Mouse (Mus musculus) stomach, embryonic 15.5 days (tissue): ENCODE data around the gene Epha2. TPM values are rescaled to one million over a fixed set of nuclear protein-coding genes. Genes with fewer than 3 reads are reported as not detected.
A peak's percentile ranks its signal among the peaks of the same experiment; 100 is the strongest.

Experiments
- ATAC-seq: fragments of 200-750 bp; cut with Nextera tagmentation; 2 replicates; pipeline ENCODE4 v1.8.0; 2017; ENCODE audit warnings: low read depth, moderate number of reproducible peaks, moderate TSS enrichment; ENCODE audit not compliant: insufficient read depth, low FRiP score
- H3K27ac ChIP-seq: fragments of 300-500 bp; sonication (generic); 2 replicates; pipeline ENCODE4 v1.5.1; 2015; ENCODE audit warnings: mild to moderate bottlenecking, inconsistent platforms
- H3K27me3 ChIP-seq: fragments of 300-500 bp; sonication (generic); replicated peaks from 2 replicates; pipeline ENCODE4 v1.6.1; 2015; ENCODE audit warnings: inconsistent platforms
- H3K36me3 ChIP-seq: fragments of 300-500 bp; sonication (generic); 2 replicates; pipeline ENCODE4 v1.6.1; 2015; ENCODE audit warnings: inconsistent platforms
- H3K4me1 ChIP-seq: fragments of 300-500 bp; sonication (generic); 2 replicates; pipeline ENCODE4 v1.6.1; 2015; ENCODE audit warnings: inconsistent platforms
- H3K4me2 ChIP-seq: fragments of 300-500 bp; sonication (generic); 2 replicates; pipeline ENCODE4 v1.6.1; 2015; ENCODE audit warnings: mild to moderate bottlenecking, inconsistent platforms
- H3K4me3 ChIP-seq: fragments of 300-500 bp; sonication (generic); replicated peaks from 2 replicates; pipeline ENCODE4 v1.5.1; 2015; ENCODE audit warnings: inconsistent platforms
- H3K9ac ChIP-seq: fragments of 300-500 bp; sonication (generic); 2 replicates; pipeline ENCODE4 v1.6.1; 2015; ENCODE audit warnings: inconsistent platforms
- H3K9me3 ChIP-seq: fragments of 300-500 bp; sonication (generic); 2 replicates; pipeline ENCODE4 v1.6.1; 2016; ENCODE audit warnings: inconsistent platforms
- WGBS: fragments of 180-500 bp; shearing (Covaris S2); methylation state at CpG from one replicate; pipeline ENCODE4 v1.1.7; 2015; 5-methylcytosine and 5-hydroxymethylcytosine counted together
- polyA plus RNA-seq: library from polyadenylated mRNA; unstranded; fragments of >200 nt; fragmentation: Nextera tagmentation; extraction: Ambion mirVana; gene quantifications from 2 replicates; pipeline ENCODE4 v1.2.1, GENCODE M21; 2015

Gene Epha2
- 5.9 and 7.3 TPM in 2 replicates for polyA plus RNA-seq

DNA sequence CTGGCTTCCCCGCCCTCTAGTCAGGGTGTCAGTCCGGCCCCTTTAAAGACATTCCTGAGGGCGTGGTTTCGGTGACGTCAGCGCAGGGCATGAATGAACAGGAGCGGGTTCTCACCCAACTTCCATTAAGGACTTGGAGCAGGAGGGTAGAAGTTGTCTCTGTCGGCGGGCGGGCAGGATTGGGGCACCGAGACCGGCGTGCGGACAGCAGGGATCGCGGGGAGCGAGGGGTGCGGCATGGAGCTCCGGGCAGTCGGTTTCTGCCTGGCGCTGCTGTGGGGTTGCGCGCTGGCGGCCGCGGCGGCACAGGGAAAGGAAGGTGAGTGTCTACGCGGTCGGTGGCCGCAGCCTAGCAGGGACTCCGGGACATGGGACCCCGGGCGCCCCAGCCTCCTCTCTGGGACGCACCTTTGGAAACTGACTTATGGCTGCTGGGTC is at the start of gene Epha2:
TSS of gene Epha2 (plus strand) at position 125 of the 438 bp plus-strand sequence.
- WGBS, result under 1% methylated on average over 35 of the region's 35 CpGs
- Histone ChIP-seq H3K4me3 (peak within 1 kb of the TSS; percentile 69), H3K4me1 (peaks cover 28% of the 10 kb centered on the region)

DNA sequence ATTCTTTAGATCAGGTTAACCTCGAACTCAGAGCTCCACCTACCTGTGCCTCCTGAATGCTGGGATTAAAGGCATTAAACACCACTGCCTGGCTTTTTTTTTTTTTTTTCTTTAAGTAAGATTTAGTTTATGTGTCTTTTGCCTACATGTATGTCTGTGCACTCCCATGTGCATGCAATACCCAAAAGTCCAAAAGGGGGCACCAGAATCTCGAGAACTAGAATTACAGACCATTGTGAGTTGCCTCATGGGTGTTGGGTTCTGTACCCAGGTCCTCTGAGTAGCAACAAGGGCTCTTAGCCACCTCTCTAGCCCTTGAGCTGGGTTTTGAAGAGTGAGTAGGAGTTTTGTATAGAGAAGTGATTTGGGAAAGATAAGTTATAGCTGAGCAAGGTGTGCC is 48.4 kb upstream of the Epha2 start:
- no peak overlapping the region for H3K27ac ChIP-seq
- peaks cover 8% of the 10 kb centered on the region; the same call in 1 of the 2 replicates for H3K27me3 ChIP-seq
- H3K4me2 ChIP-seq, result no peak overlapping the region
- no peak for ATAC-seq
- no peaks in the 10 kb centered on the region for H3K9me3 ChIP-seq
- 67% methylated on average over 2 of the region's 2 CpGs for WGBS
- 0 out of 2 replicates have a peak, but pooled peaks cover 12% of the 10 kb centered on the region for H3K36me3 ChIP-seq
- no peak overlapping the region for H3K4me3 ChIP-seq
- no peak overlapping the region for H3K9ac ChIP-seq
- H3K4me1 ChIP-seq, result peaks cover 31% of the 10 kb centered on the region

More for the DNA sequence above, at the start of gene Epha2:
- ATAC-seq, result peak; percentile 57
- Histone ChIP-seq H3K27me3 (0 out of 2 replicates have a peak, but pooled peaks cover 8% of the 10 kb centered on the region), H3K9me3 (no peaks in the 10 kb centered on the region), H3K36me3 (no peaks in the 10 kb centered on the region), H3K4me2 (peak within 1 kb of the TSS; percentile 93), H3K9ac (peak within 1 kb of the TSS; percentile 60), H3K27ac (peak within 1 kb of the TSS; percentile 78)

DNA sequence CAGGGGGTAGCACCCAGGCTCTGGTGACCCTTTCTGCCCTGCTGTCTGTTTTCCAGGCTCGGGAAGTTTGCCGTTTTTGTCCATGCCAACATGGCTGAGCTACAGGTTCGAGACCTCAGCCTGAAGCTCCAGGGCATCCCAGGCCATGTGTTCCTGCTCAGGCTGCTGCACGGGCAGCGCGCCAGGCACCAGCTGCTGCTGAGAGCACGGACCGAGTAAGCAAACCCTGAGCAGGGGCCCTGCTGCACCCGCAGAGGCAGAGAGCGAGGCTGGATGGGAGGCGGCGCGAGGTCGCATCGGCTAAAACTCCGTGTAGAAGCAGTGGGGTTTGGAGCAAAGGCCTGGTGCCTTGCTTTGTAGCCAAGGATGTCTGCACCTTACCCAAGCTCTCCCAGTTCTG is 46.8 kb upstream of the Epha2 start:
- H3K36me3 ChIP-seq, result 0 out of 2 replicates have a peak, but pooled peaks cover 12% of the 10 kb centered on the region
- H3K4me3 ChIP-seq, result no peak overlapping the region
- H3K9me3 ChIP-seq, result no peaks in the 10 kb centered on the region
- 0 out of 2 replicates have a peak overlapping the region, but pooled peaks have one; percentile 13 for H3K4me2 ChIP-seq
- no peaks in the 10 kb centered on the region for H3K27me3 ChIP-seq
- WGBS, result 59% methylated on average over 16 of the region's 16 CpGs
- no peak overlapping the region for H3K9ac ChIP-seq
- H3K4me1 ChIP-seq, result peaks cover 20% of the 10 kb centered on the region
- ATAC-seq, result no peak
- peak overlapping the region; percentile 67 for H3K27ac ChIP-seq

DNA sequence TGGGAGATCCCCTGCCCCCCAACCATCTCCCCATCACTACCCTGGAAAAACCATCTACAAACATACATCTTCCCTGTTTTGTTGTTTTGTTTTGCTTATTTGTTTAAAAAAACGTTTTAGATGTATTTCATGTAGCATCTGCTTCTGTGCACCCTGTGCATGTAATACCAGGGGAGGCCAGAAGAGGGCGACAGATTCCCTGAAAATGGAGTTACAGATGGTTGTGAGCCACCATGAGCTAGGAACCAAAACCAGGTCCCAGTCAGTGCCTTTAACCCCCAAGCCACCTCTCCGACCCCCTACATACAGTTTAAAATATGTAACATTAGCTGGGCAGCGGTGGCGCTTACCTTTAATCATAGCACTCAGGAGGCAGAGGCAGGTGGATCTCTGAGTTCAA is 43.6 kb upstream of the Epha2 start:
- Histone ChIP-seq H3K27me3 (no peaks in the 10 kb centered on the region), H3K9me3 (no peaks in the 10 kb centered on the region), H3K27ac (no peak overlapping the region), H3K9ac (no peak overlapping the region), H3K4me3 (no peak overlapping the region), H3K4me2 (no peak overlapping the region), H3K4me1 (peaks cover 26% of the 10 kb centered on the region), H3K36me3 (0 out of 2 replicates have a peak, but pooled peaks cover 5% of the 10 kb centered on the region)
- WGBS, result 70% methylated on average over 5 of the region's 5 CpGs
- ATAC-seq, result no peak

GRCm38 (mm10) chr4:141259413-141259812 is 41.6 kb upstream of the Epha2 start:
- no peak overlapping the region for H3K9ac ChIP-seq
- H3K36me3 ChIP-seq, result 0 out of 2 replicates have a peak, but pooled peaks cover 5% of the 10 kb centered on the region
- H3K4me1 ChIP-seq, result peaks cover 16% of the 10 kb centered on the region
- H3K27me3 ChIP-seq, result no peaks in the 10 kb centered on the region
- WGBS, result 73% methylated on average over 12 of the region's 12 CpGs
- peak overlapping the region; percentile 43; the same call in 1 of the 2 replicates for H3K4me2 ChIP-seq
- H3K4me3 ChIP-seq, result no peak overlapping the region
- H3K9me3 ChIP-seq, result no peaks in the 10 kb centered on the region
- H3K27ac ChIP-seq, result peak overlapping the region; percentile 45; the same call in 1 of the 2 replicates
- no peak for ATAC-seq

GRCm38 (mm10) chr4:141260007-141260723 is 40.9 kb upstream of the Epha2 start:
- peak; percentile 80 for ATAC-seq
- Histone ChIP-seq H3K27ac (peak overlapping the region; percentile 68; the same call in 1 of the 2 replicates), H3K4me3 (no peak overlapping the region; the same call in 1 of the 2 replicates), H3K9ac (no peak overlapping the region), H3K27me3 (no peaks in the 10 kb centered on the region), H3K9me3 (no peaks in the 10 kb centered on the region), H3K4me2 (peak overlapping the region; percentile 43), H3K36me3 (0 out of 2 replicates have a peak, but pooled peaks cover 4% of the 10 kb centered on the region), H3K4me1 (peaks cover 11% of the 10 kb centered on the region; the same call in 1 of the 2 replicates)
- 39% methylated on average over 16 of the region's 16 CpGs for WGBS

- no peak for ATAC-seq
- Histone ChIP-seq H3K27ac (no peak overlapping the region), H3K36me3 (no peaks in the 10 kb centered on the region), H3K4me2 (no peak overlapping the region), H3K27me3 (no peaks in the 10 kb centered on the region), H3K4me3 (no peak overlapping the region), H3K4me1 (peaks cover 12% of the 10 kb centered on the region), H3K9ac (no peak overlapping the region), H3K9me3 (no peaks in the 10 kb centered on the region)
- WGBS, result 74% methylated on average over 10 of the region's 10 CpGs
Observed at GRCm38 (mm10) chr4:141262906-141263637, 38.0 kb upstream of the Epha2 start.

DNA sequence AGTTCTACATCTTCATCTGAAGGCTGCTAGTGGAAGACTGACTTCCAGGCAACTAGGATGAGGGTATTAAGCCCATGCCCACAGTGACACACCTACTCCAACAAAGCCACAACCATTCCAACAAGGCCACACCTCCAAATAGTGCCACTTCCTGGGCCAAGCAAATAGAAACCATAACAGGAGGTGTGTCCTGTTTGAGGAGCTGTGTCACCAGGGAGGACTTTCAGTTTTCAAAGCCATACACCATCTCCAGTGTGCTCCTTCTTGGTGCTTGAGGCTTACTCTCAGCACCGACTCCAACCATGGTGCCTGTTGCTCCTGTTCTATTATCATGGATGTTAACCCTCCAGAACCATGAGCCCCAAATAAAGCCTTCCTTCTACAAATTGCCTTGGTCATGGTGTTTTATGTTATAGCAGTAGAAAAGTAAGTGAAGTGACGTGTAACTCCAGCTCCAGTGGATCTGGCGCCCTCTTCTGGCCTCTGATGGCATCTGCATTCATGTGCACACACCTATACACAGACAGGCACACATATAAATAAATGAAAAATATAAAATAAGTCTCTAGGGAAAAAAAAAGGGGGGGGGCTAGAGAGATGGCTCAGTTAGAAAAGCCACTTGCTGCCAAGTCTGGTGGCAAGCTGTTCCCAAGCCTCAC is 34.9 kb upstream of the Epha2 start:
- Histone ChIP-seq H3K4me3 (no peak overlapping the region), H3K27ac (no peak overlapping the region), H3K4me1 (peaks cover 6% of the 10 kb centered on the region; the same call in 1 of the 2 replicates), H3K36me3 (no peaks in the 10 kb centered on the region), H3K4me2 (no peak overlapping the region), H3K9ac (no peak overlapping the region), H3K9me3 (no peaks in the 10 kb centered on the region), H3K27me3 (no peaks in the 10 kb centered on the region)
- ATAC-seq, result no peak
- 90% methylated on average over 3 of the region's 3 CpGs for WGBS

DNA sequence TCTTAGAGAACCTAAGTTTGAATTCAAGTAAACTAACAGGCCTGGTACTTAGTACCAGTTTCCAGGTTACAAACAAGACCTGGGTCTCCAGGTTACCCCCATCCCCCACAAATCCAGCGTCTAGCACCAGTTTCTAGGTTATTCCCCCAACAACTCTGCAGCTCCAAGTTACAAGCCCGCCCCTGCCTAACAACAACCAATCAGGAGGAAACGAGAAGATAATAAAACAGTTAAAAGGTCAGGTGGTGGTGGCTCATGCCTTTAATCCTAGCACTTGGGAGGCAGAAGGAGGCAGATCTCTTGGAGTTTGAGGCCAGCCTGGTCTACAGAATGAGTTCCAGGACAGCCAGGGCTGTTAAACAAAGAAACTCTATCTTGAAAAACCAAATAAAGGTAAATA is 33.8 kb upstream of the Epha2 start:
- no peak overlapping the region for H3K27ac ChIP-seq
- H3K4me3 ChIP-seq, result no peak overlapping the region
- no peak overlapping the region for H3K9ac ChIP-seq
- 73% methylated on average over 3 of the region's 3 CpGs for WGBS
- H3K27me3 ChIP-seq, result no peaks in the 10 kb centered on the region
- no peak overlapping the region for H3K4me2 ChIP-seq
- no peaks in the 10 kb centered on the region for H3K9me3 ChIP-seq
- H3K4me1 ChIP-seq, result peaks cover 15% of the 10 kb centered on the region
- no peaks in the 10 kb centered on the region for H3K36me3 ChIP-seq
- ATAC-seq, result no peak

- no peak for ATAC-seq
Observed at GRCm38 (mm10) chr4:141267837-141268236, 33.2 kb upstream of the Epha2 start.

DNA sequence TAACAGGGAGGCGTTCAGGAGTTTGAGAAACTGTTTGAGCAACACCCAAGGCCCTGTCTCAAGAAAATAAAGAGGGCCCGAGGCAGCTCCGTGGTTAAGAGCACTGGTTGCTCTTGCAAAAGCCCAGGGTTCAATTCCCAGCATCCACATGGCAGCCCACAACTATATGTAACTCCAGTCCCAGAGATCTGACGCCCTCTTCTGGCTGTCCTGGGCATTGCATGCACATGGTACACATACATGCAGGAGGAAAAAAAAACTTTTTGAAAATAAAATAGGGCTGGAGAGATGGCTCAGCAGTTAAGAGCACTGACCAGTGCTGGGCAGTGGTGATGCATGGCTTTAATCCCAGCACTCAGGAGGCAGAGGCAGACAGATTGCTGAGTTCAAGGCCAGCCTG is 32.7 kb upstream of the Epha2 start:
- WGBS, result 78% methylated on average over 4 of the region's 4 CpGs
- Histone ChIP-seq H3K9ac (no peak overlapping the region), H3K27me3 (no peaks in the 10 kb centered on the region), H3K4me2 (no peak overlapping the region), H3K27ac (no peak overlapping the region), H3K36me3 (no peaks in the 10 kb centered on the region), H3K4me3 (no peak overlapping the region), H3K9me3 (no peaks in the 10 kb centered on the region), H3K4me1 (peaks cover 19% of the 10 kb centered on the region)
- no peak for ATAC-seq

More at GRCm38 (mm10) chr4:141267837-141268236, 33.2 kb upstream of the Epha2 start:
- 37% methylated on average over 9 of the region's 9 CpGs for WGBS
- Histone ChIP-seq H3K27ac (no peak overlapping the region), H3K4me2 (no peak overlapping the region), H3K27me3 (no peaks in the 10 kb centered on the region), H3K9me3 (no peaks in the 10 kb centered on the region), H3K36me3 (no peaks in the 10 kb centered on the region), H3K4me1 (peaks cover 15% of the 10 kb centered on the region), H3K9ac (no peak overlapping the region), H3K4me3 (no peak overlapping the region)
